Mouse (Mus musculus): ENCODE data around the gene Mbtps1.

Gene Mbtps1

GRCm38 (mm10) chr8:119557821-119558602 is 523 bp downstream of the Mbtps1 start:
- DNase-seq (ENCODE audit: low read depth), result peak; percentile 44

- no peak for DNase-seq (ENCODE audit: low read depth)
These were observed 1.4 kb downstream of the Mbtps1 start for GRCm38 (mm10) chr8:119557132-119557531.

GRCm38 (mm10) chr8:119555861-119556260 is 2.7 kb downstream of the Mbtps1 start:
- DNase-seq (ENCODE audit: low read depth), result no peak

- no peak for DNase-seq (ENCODE audit: low read depth)
These were observed 5.6 kb downstream of the Mbtps1 start for GRCm38 (mm10) chr8:119552967-119553366.

GRCm38 (mm10) chr8:119548560-119549113 is 9.9 kb downstream of the Mbtps1 start:
- no peak for DNase-seq (ENCODE audit: low read depth)

- no peak for DNase-seq (ENCODE audit: low read depth)
These were observed 11.4 kb downstream of the Mbtps1 start for GRCm38 (mm10) chr8:119547019-119547691.

GRCm38 (mm10) chr8:119545791-119546190 is 12.7 kb downstream of the Mbtps1 start:
- DNase-seq (ENCODE audit: low read depth), result no peak

- no peak for DNase-seq (ENCODE audit: low read depth)
These were observed 13.4 kb downstream of the Mbtps1 start for GRCm38 (mm10) chr8:119545180-119545579.

GRCm38 (mm10) chr8:119544606-119545005 is 13.9 kb downstream of the Mbtps1 start:
- no peak for DNase-seq (ENCODE audit: low read depth)

- no peak for DNase-seq (ENCODE audit: low read depth)
These were observed 26.6 kb downstream of the Mbtps1 start for GRCm38 (mm10) chr8:119531973-119532372.

GRCm38 (mm10) chr8:119531397-119531796 is 27.1 kb downstream of the Mbtps1 start:
- no peak for DNase-seq (ENCODE audit: low read depth)

- DNase-seq (ENCODE audit: low read depth), result no peak
These were observed 27.6 kb downstream of the Mbtps1 start for GRCm38 (mm10) chr8:119530937-119531336.

- DNase-seq (ENCODE audit: low read depth), result no peak
These were observed 29.8 kb downstream of the Mbtps1 start for GRCm38 (mm10) chr8:119528762-119529161.

- no peak for DNase-seq (ENCODE audit: low read depth)
These were observed 38.4 kb downstream of the Mbtps1 start for GRCm38 (mm10) chr8:119520102-119520501.

GRCm38 (mm10) chr8:119516674-119517073 is 41.9 kb downstream of the Mbtps1 start:
- DNase-seq (ENCODE audit: low read depth), result no peak

- DNase-seq (ENCODE audit: low read depth), result no peak
These were observed 42.8 kb downstream of the Mbtps1 start for GRCm38 (mm10) chr8:119515767-119516166.

GRCm38 (mm10) chr8:119514940-119515339 is 43.6 kb downstream of the Mbtps1 start:
- DNase-seq (ENCODE audit: low read depth), result no peak

- DNase-seq (ENCODE audit: low read depth), result no peak
These were observed 45.1 kb downstream of the Mbtps1 start for GRCm38 (mm10) chr8:119513405-119513804.

- no peak for DNase-seq (ENCODE audit: low read depth)
These were observed 46.8 kb downstream of the Mbtps1 start for GRCm38 (mm10) chr8:119511722-119512121.

GRCm38 (mm10) chr8:119510471-119510870 is 48.1 kb downstream of the Mbtps1 start:
- DNase-seq (ENCODE audit: low read depth), result no peak

GRCm38 (mm10) chr8:119506106-119506505 is 52.4 kb downstream of the Mbtps1 start:
- DNase-seq (ENCODE audit: low read depth), result no peak

- DNase-seq (ENCODE audit: low read depth), result no peak
These were observed 53.0 kb downstream of the Mbtps1 start for GRCm38 (mm10) chr8:119505488-119505887.

GRCm38 (mm10) chr8:119503191-119503767 is 55.3 kb downstream of the Mbtps1 start:
- DNase-seq (ENCODE audit: low read depth), result no peak

All from fibroblast of lung, adult 2 months (primary cell).